Mouse (Mus musculus): ENCODE data around the gene Pgpep1l. TPM values are rescaled to one million over a fixed set of nuclear protein-coding genes. Genes with fewer than 3 reads are reported as not detected.

The Pgpep1l gene
- polyA plus RNA-seq, 1 experiment from 2014 or later = not detected

Other genes with a start within 250 kb of the Pgpep1l start
- gene Fam169b, start 9.6 kb upstream of the Pgpep1l start, polyA plus RNA-seq (2016; fragmentation: Nextera tagmentation; extraction: Ambion mirVana) = 1.6 and 1.8 TPM in 2 replicates

Measured in limb, embryonic 12.5 days (tissue).